Mouse (Mus musculus) brain, embryonic 14.5 days (tissue): ENCODE results near the gene Dydc1. TPM values are rescaled to one million over a fixed set of nuclear protein-coding genes. Genes with fewer than 3 reads are reported as not detected.

ENCODE experiments used
- DNase-seq: peaks from one replicate; pipeline ENCODE4 v3.0.0-alpha.2; 2011; ENCODE audit warnings: low read depth
- CTCF ChIP-seq: fragments of 200-500 bp; IDR thresholded peaks from 2 replicates; pipeline ENCODE4 v1.5.1; 2012; ENCODE audit warnings: inconsistent platforms, mild to moderate bottlenecking, moderate library complexity, borderline replicate concordance; ENCODE audit not compliant: insufficient read depth, insufficient read length; ENCODE audit errors: extremely low read depth
- POLR2A ChIP-seq: fragments of 200-500 bp; IDR thresholded peaks from 2 replicates; pipeline ENCODE4 v1.6.1; 2012; ENCODE audit warnings: mild to moderate bottlenecking, inconsistent platforms, borderline replicate concordance; ENCODE audit not compliant: poor library complexity, insufficient read depth, insufficient read length, severe bottlenecking; ENCODE audit errors: extremely low read depth
- polyA plus RNA-seq: library from polyadenylated mRNA; depleted of rRNA; stranded (reverse); fragments of >200 nt; gene quantifications from 2 replicates; pipeline ENCODE4 v1.2.3, GENCODE M21; 2012; rRNA removed

Gene Dydc1
- polyA plus RNA-seq, 1 experiment = 0.11 TPM

DNA sequence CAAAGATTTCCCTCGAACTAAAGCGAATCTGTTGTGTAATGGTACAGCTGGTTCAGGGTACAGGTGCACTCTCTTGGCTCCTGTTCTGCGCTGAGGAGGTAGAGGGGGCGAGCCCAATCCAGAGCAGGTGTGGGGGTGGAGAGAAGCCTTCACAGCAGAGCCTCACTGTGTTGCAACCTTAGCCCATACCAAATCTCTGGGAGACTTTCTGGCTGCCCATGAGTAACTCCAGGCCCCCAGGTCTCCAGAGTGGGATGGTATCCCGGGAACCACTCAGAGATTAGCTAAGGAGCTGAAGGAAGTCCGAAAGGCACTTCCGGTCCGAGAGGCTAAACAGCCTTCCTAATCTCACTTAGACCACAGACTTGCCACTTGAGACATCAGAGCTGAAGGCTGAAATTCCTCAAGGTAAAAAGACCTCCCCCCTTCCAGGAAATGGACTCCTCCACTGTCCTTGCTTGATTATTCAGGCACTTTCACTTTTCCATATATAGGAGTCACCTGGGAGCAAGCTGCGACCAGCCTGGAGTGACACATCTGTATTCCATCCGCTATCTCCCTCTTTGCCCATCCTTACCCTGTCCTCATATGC is 32.2 kb downstream of the Dydc1 start, which contains the start of gene Mat1a:
TSS of gene Mat1a (plus strand) at position 183 of the 592 bp plus-strand sequence.
- TF ChIP-seq CTCF = no peak
- no peak for TF ChIP-seq POLR2A
- DNase-seq = no peak

DNA sequence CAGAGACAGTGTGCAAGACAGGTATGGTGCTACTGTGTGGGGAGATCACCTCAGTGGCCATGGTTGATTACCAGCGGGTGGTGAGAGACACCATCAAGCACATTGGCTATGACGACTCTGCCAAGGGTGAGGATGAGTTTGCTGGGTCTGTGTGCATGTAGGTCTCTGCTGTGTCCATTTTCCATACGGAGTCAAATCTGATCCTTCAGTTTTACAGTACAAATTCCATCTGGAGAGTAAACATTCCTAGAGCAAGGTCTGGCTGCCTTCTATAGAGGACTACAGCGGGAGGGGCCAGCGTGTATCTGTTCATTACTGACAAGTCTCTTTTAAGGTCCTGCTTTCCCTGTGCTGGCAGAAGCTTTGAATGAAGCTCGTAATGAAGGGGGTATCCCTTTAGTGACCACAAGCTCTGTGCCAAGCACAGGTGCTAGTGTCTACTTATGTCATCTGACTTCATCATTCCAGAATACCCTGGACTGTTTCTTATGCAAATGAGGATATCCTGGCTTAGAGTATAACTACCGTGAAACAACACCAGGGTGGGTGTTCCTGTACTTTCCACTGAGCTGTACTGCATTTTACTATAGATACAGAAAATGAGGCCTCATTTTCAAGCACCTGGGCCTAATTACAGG is 38.4 kb downstream of the Dydc1 start:
- no peak for TF ChIP-seq CTCF
- TF ChIP-seq POLR2A = no peak
- DNase-seq = no peak

DNA sequence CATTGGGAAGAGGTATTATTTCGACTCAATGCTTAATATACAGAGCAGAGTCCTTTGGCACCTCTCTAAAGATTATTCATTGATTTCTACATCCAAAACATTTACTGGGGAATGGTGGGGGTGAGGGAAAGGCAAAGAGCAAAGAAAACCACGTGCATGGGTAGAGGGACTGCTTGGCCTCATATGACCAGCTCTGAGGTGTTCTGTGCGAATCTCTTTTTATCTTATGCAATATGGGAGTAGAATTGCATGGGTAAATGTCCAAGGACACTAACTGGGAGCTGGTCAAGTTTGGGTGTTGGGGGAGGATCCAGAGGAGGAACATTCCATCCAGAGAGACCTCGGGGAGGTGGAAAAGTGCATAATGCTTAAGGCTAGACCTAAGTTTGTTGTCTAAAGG is 40.2 kb downstream of the Dydc1 start:
- no peak for TF ChIP-seq POLR2A
- TF ChIP-seq CTCF = no peak

DNA sequence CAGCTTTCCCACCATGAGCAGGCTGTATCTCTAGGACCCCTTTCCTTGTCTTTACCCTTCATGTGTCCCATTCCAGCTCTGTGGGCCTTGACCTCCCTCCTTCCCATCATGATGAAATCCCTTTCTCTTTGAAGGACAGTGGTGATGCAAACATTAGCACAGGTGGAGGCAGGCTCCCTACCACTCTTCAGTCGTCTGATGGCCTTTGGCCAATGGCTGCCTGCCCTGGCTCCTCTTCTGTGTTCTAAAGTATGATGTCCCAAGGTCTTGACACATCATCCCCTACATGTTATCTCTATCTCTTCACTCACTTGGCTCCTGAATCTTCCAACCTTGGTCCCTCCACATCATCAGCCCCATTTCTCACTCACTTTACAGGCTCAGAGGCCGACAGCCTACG is 43.6 kb downstream of the Dydc1 start:
- DNase-seq = no peak
- TF ChIP-seq POLR2A (no peak), CTCF (no peak)

More for the DNA sequence above, 40.2 kb downstream of the Dydc1 start:
- DNase-seq = no peak

GRCm38 (mm10) chr14:41124683-41125082 is 52.0 kb downstream of the Dydc1 start:
- no peak for TF ChIP-seq POLR2A
- TF ChIP-seq CTCF = no peak
- DNase-seq = no peak

DNA sequence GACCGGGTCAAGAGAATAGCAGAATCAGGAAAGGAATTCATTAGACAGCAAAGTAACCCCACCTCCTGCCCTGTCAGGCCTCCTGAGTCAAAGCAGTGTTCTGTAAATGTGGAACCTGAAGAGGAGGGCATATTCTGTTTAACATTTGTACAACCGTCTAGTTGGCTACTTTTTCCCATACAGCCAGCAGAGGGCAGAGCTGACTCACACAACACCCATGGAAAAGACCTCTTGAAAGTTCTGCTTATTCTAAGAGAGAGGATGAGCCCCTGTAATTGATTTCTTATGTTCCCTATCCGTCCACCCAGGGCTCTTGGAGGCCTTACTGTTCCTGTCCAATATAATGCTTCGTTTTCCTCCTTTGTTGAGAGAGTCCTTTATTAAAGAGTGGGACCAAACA is 55.3 kb downstream of the Dydc1 start:
- peak; percentile 58 for DNase-seq
- TF ChIP-seq CTCF (peak; percentile 64; the same call in 1 of the 2 replicates), POLR2A (no peak)

- TF ChIP-seq POLR2A (no peak), CTCF (no peak)
- no peak for DNase-seq
Observed at GRCm38 (mm10) chr14:41131540-41131939, 58.8 kb downstream of the Dydc1 start, which contains the start of gene Sftpa1. Gene Sftpa1, plus strand, starts transcription at chr14:41131782.

GRCm38 (mm10) chr14:41137006-41137405 is 64.3 kb downstream of the Dydc1 start:
- TF ChIP-seq POLR2A (no peak), CTCF (no peak)
- DNase-seq = no peak

DNA sequence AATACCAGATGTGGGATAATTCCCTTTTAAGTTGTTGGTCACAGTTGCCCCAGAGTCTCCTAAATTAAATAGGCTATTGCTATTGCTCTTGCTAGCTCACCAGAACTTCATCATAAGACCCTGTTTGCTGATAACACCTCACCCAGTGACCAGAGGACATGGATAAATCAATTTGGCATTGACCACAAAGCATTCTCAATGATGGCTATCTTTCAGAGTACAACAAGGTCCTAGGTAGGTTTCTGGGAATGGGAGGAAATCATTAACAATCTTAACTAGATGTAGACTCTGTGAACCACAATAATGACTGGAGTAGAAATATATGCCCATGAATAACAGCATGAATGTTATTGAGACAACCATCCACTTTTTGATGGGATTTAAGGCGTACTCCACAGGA is 68.0 kb downstream of the Dydc1 start:
- TF ChIP-seq CTCF = no peak
- no peak for TF ChIP-seq POLR2A
- DNase-seq = no peak

Other genes with a start within 250 kb of the Dydc1 start
- gene Sh2d4b, start 179.6 kb upstream of the Dydc1 start, polyA plus RNA-seq = 2.2 and 4.1 TPM in 2 replicates
- 87.7 and 95.4 TPM in 2 replicates for gene Tspan14, start 106.1 kb upstream of the Dydc1 start, polyA plus RNA-seq
- 26.4 and 43.9 TPM in 2 replicates for gene Fam213a, start 59.1 kb upstream of the Dydc1 start, polyA plus RNA-seq
- 0.15 and 0.53 TPM in 2 replicates for gene Dydc2, start 3.7 kb upstream of the Dydc1 start, polyA plus RNA-seq
- gene Mat1a, start 32.1 kb downstream of the Dydc1 start, polyA plus RNA-seq = 0.16 TPM in 1 of 2 replicates, not detected in the other
- gene Sftpa1, start 58.9 kb downstream of the Dydc1 start, polyA plus RNA-seq = not detected in 2 replicates
- not detected in 2 replicates for gene Mbl1, start 78.5 kb downstream of the Dydc1 start, polyA plus RNA-seq
- not detected in 2 replicates for gene Sftpd, start 112.2 kb downstream of the Dydc1 start, polyA plus RNA-seq
- 0.21 and 0.26 TPM in 2 replicates for gene Gm2832, start 205.9 kb downstream of the Dydc1 start, polyA plus RNA-seq